Mouse (Mus musculus) limb, embryonic 13.5 days (tissue): ENCODE results near the gene Trim5. TPM values are rescaled to one million over a fixed set of nuclear protein-coding genes. Genes with fewer than 3 reads are reported as not detected.
"Not testable (repeated sequence)": the region's sequence is repeated elsewhere in the genome, so short reads cannot be mapped to it uniquely, and the experiment has no call there.

Experiments used
- ATAC-seq: fragments of 200-750 bp; cut with Nextera tagmentation; 2 replicates; pipeline ENCODE4 v1.8.0; 2017; ENCODE audit warnings: low read depth, moderate number of reproducible peaks, moderate TSS enrichment; ENCODE audit not compliant: low FRiP score
- H3K27ac ChIP-seq: fragments of 300-500 bp; sonication (generic); 2 replicates; pipeline ENCODE4 v1.5.1; 2015; ENCODE audit warnings: inconsistent platforms, mild to moderate bottlenecking, moderate library complexity
- H3K27me3 ChIP-seq: fragments of 300-500 bp; sonication (generic); 2 replicates; pipeline ENCODE4 v1.6.1; 2015; ENCODE audit warnings: mild to moderate bottlenecking, inconsistent platforms
- H3K36me3 ChIP-seq: fragments of 300-500 bp; sonication (generic); 2 replicates; pipeline ENCODE4 v1.6.1; 2015; ENCODE audit warnings: inconsistent platforms, mild to moderate bottlenecking, moderate library complexity
- H3K4me1 ChIP-seq: fragments of 300-500 bp; sonication (generic); 2 replicates; pipeline ENCODE4 v1.6.1; 2015; ENCODE audit warnings: inconsistent platforms
- H3K4me2 ChIP-seq: fragments of 300-500 bp; sonication (generic); replicated peaks from 2 replicates; pipeline ENCODE4 v1.6.1; 2015; ENCODE audit warnings: inconsistent platforms, mild to moderate bottlenecking, moderate library complexity
- H3K4me3 ChIP-seq: fragments of 300-500 bp; sonication (generic); 2 replicates; pipeline ENCODE4 v1.5.1; 2015; ENCODE audit warnings: moderate library complexity, mild to moderate bottlenecking, inconsistent platforms
- H3K9ac ChIP-seq: fragments of 300-500 bp; sonication (generic); 2 replicates; pipeline ENCODE4 v1.6.1; 2015; ENCODE audit warnings: mild to moderate bottlenecking, inconsistent platforms
- H3K9me3 ChIP-seq: fragments of 300-500 bp; sonication (generic); 2 replicates; pipeline ENCODE4 v1.6.1; 2016; ENCODE audit warnings: inconsistent platforms
- WGBS: fragments of 180-500 bp; shearing (Covaris S2); methylation state at CpG from one replicate; pipeline ENCODE4 v1.1.7; 2015; 5-methylcytosine and 5-hydroxymethylcytosine counted together
- polyA plus RNA-seq: library from polyadenylated mRNA; unstranded; fragments of >200 nt; fragmentation: Nextera tagmentation; extraction: Ambion mirVana; gene quantifications from 2 replicates; pipeline ENCODE4 v1.2.1, GENCODE M21; 2015

The Trim5 gene
- 0.10 and 0.41 TPM in 2 replicates for polyA plus RNA-seq

DNA sequence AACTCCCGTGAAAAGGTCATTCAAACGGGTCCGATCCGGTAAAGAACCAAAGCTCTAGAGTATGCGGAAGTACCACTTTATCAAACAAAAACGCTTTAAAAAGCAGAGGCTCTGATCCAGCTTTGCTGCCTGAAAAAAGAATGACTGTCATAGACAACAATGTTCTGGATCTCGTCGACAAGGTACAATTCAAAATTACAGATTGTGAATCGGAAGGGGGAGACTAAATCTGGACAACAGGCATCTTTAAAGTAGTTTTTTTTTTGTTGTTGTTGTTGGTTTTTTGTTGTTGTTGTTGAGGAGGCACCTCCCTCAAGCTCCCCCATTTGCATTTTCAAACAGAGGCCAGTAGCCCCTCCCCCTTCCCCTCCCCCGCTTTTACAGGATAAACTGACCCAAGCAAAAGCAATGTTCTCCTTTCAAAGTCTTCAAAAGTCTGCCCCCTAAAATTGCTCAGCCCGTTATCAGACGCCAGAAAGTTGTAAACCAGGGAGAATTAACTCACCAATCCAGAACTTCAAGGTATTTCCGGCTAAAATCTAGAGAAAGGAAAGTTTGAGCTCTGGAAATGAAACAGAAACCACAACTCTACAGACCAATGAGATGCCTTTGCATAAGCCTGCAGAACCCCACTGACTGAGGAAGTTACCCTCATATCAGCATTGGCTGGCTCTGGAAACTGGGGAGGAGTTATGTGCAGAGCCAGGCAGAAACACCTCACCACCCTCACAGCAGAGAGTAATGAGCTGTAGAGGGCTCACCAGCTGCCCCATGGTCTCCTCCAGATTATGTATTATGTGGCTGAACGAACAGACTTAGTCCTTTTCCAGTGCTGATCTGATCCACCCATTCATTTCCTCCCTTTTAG lies at the start of gene Trim5:
Gene Trim5, minus strand, starts transcription at position 519 of the 868 bp plus-strand sequence.
- not testable (repeated sequence) for H3K27me3 ChIP-seq, H3K9me3 ChIP-seq, H3K9ac ChIP-seq, H3K27ac ChIP-seq, H3K36me3 ChIP-seq, H3K4me1 ChIP-seq
- peak within 1 kb of the TSS; percentile 28 for H3K4me2 ChIP-seq
- 0 out of 2 replicates have a peak within 1 kb of the TSS, but pooled peaks have one; percentile 11 for H3K4me3 ChIP-seq
- WGBS: 42% methylated on average over 14 of the region's 14 CpGs
- peak; percentile 61; the same call in 1 of the 2 replicates for ATAC-seq

- not testable (repeated sequence) for H3K9me3 ChIP-seq, H3K9ac ChIP-seq, H3K27me3 ChIP-seq, H3K27ac ChIP-seq, H3K4me2 ChIP-seq, H3K36me3 ChIP-seq, ATAC-seq, H3K4me3 ChIP-seq, H3K4me1 ChIP-seq
- 79% methylated on average over 3 of the region's 3 CpGs for WGBS
Observed at GRCm38 (mm10) chr7:104335547-104335946, 47.7 kb upstream of the Trim5 start.

DNA sequence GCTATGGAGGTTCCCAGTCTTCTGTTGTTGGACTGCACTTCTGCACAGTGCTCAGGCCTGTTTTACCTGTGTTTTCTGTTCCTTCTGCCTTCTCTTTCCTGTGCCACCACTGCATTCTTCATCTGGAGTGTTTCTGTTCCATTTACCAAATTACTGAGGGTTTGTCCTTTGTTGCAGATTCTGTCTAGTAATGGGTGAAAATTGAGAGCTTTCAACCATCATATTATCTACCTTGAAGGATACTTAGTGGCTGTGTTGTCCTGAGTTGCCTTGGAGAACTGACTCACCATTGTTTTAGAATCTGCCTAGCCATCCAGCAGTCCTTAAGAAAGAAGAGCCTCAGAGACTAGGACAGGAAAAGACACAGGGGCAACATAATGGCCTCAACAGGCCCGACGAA lies 41.3 kb upstream of the Trim5 start, which contains the start of gene Trim34b:
Gene Trim34b, plus strand, starts transcription at position 301 of the 400 bp plus-strand sequence.
- H3K4me2 ChIP-seq, H3K27ac ChIP-seq, H3K9ac ChIP-seq, H3K9me3 ChIP-seq, H3K27me3 ChIP-seq, ATAC-seq, H3K36me3 ChIP-seq, H3K4me3 ChIP-seq, H3K4me1 ChIP-seq: not testable (repeated sequence)
- WGBS: 86% methylated on average over 2 of the region's 2 CpGs

- 74% methylated on average over 9 of the region's 9 CpGs for WGBS
- H3K9ac ChIP-seq: no peak overlapping the region
- no peaks in the 10 kb centered on the region for H3K36me3 ChIP-seq
- no peak for ATAC-seq
- no peak overlapping the region for H3K4me3 ChIP-seq
- H3K4me1 ChIP-seq: no peaks in the 10 kb centered on the region
- H3K9me3 ChIP-seq: no peaks in the 10 kb centered on the region
- no peaks in the 10 kb centered on the region for H3K27me3 ChIP-seq
- no peak overlapping the region for H3K27ac ChIP-seq
- H3K4me2 ChIP-seq: no peak overlapping the region
Observed at GRCm38 (mm10) chr7:104322028-104322427, 34.1 kb upstream of the Trim5 start.

GRCm38 (mm10) chr7:104315369-104316080 lies 27.6 kb upstream of the Trim5 start, which contains the start of gene Trim12a:
Gene Trim12a, minus strand, starts transcription at chr7:104315466.
- not testable (repeated sequence) for H3K9me3 ChIP-seq, H3K36me3 ChIP-seq, H3K27me3 ChIP-seq, H3K27ac ChIP-seq, H3K4me1 ChIP-seq
- Histone ChIP-seq H3K4me2 (peak within 1 kb of the TSS; percentile 60), H3K4me3 (peak within 1 kb of the TSS; percentile 46), H3K9ac (peak within 1 kb of the TSS; percentile 57)
- ATAC-seq: peak; percentile 92
- 29% methylated on average over 4 of the region's 4 CpGs for WGBS

DNA sequence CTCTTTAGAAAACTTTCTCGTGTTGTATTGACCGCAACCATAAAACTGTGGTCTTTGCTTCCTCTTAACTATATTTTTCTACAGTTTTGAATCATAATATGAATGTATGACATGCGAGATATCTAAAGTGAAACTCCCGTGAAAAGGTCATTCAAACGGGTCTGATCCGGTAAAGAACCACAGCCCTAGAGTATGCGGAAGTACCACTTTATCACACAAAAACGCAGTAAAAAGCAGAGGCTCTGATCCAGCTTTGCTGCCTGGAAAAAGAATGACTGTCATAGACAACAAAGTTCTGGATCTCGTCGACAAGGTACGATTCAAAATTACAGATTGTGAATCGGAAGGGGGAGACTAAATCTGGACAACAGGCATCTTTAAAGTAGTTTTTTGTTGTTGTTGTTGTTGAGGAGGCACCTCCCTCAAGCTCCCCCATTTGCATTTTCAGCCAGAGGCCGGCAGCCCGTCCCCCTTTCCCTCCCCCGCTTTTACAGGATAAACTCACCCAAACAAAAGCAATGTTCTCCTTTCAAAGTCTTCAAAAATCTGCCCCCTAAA lies 27.0 kb upstream of the Trim5 start:
- WGBS: 11% methylated on average over 15 of the region's 15 CpGs
- Histone ChIP-seq H3K9me3 (no peaks in the 10 kb centered on the region), H3K27ac (no peak overlapping the region; the same call in 1 of the 2 replicates), H3K9ac (peak overlapping the region; percentile 57), H3K4me3 (peak overlapping the region; percentile 46), H3K4me1 (no peaks in the 10 kb centered on the region), H3K36me3 (no peaks in the 10 kb centered on the region), H3K4me2 (peak overlapping the region; percentile 60), H3K27me3 (no peaks in the 10 kb centered on the region)
- 0 out of 2 replicates have a peak, but pooled peaks have one; percentile 59 for ATAC-seq

DNA sequence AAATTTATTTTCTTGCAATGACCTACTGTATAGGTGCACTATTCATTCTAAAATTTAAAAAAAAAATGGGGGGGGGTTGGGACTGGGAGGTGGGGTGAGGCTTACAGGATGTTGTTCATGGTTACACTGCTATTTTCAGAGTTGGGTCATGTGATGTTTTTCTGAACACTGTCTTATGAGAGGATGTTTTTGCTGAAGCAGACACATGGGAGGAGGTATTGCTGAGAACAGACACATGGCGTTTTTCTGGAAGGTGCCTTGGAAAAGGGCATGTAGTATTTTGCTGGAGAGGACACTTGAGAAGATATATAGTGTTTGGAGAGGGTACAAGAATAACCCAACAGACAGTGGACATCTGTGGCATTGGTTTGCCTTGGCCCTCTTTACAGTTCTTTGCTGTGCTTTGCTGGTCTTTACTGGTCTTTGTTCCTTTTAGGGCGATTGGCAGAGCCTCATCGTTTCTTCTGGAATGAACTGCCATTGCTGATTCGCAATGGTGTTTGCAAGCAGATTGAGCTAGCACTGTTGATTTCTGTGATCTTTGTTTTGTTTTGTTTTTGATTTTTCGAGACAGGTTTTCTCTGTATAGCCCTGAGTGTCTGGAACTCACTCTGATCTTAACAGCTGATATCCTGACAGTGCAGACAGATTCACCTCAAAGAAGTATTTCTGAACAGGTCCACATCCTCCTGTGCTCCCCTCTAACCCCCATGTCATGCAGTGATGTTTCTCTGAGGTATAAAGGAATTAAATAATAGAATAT lies 3.9 kb upstream of the Trim5 start:
- H3K27me3 ChIP-seq: no peaks in the 10 kb centered on the region
- no peaks in the 10 kb centered on the region for H3K9me3 ChIP-seq
- no peak overlapping the region for H3K4me3 ChIP-seq
- H3K9ac ChIP-seq: no peak overlapping the region
- H3K27ac ChIP-seq: no peak overlapping the region
- WGBS: 85% methylated on average over 5 of the region's 5 CpGs
- no peak overlapping the region for H3K4me2 ChIP-seq
- no peak for ATAC-seq
- H3K36me3 ChIP-seq: no peaks in the 10 kb centered on the region
- no peaks in the 10 kb centered on the region for H3K4me1 ChIP-seq

- H3K9me3 ChIP-seq: no peaks in the 10 kb centered on the region
- H3K36me3 ChIP-seq: no peaks in the 10 kb centered on the region
- WGBS: 85% methylated on average over 1 of the region's 1 CpGs
- no peaks in the 10 kb centered on the region for H3K4me1 ChIP-seq
- H3K4me3 ChIP-seq: no peak overlapping the region
- ATAC-seq: no peak
- H3K4me2 ChIP-seq: no peak overlapping the region
- H3K27me3 ChIP-seq: no peaks in the 10 kb centered on the region
- no peak overlapping the region for H3K9ac ChIP-seq
- no peak overlapping the region for H3K27ac ChIP-seq
Observed at GRCm38 (mm10) chr7:104290641-104291040, 2.7 kb upstream of the Trim5 start.

- H3K27ac ChIP-seq, H3K4me2 ChIP-seq, H3K4me1 ChIP-seq, H3K9me3 ChIP-seq, ATAC-seq, H3K27me3 ChIP-seq, H3K9ac ChIP-seq, H3K36me3 ChIP-seq, H3K4me3 ChIP-seq: not testable (repeated sequence)
- WGBS: 80% methylated on average over 3 of the region's 3 CpGs
Observed at GRCm38 (mm10) chr7:104279361-104279760, 8.5 kb downstream of the Trim5 start.

DNA sequence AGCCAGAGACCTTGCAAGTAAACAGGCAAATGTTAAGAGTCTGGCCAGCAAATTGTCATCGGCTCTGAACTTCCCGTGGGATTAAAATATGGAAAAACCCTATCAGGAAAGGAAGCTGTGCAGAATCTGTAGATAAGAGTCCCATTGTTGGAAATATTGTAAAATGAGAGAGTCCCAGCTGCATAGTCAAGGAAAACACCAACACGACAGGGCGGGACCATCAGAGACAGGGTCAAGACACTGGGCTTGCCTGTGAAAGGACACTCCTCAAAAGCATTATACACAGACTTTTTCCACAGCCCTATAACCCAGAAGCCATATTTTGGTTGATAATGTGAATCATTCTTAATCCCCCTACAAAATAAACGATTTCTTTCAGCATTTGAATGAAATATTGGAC lies 22.6 kb downstream of the Trim5 start:
- WGBS: 76% methylated on average over 5 of the region's 5 CpGs
- not testable (repeated sequence) for H3K4me1 ChIP-seq, H3K4me3 ChIP-seq, H3K27me3 ChIP-seq, H3K4me2 ChIP-seq, H3K9me3 ChIP-seq, H3K36me3 ChIP-seq, ATAC-seq, H3K27ac ChIP-seq, H3K9ac ChIP-seq

- H3K4me3 ChIP-seq, H3K4me2 ChIP-seq, ATAC-seq, H3K27me3 ChIP-seq, H3K27ac ChIP-seq, H3K9me3 ChIP-seq, H3K36me3 ChIP-seq, H3K4me1 ChIP-seq, H3K9ac ChIP-seq: not testable (repeated sequence)
- WGBS: 77% methylated on average over 4 of the region's 4 CpGs
Observed at GRCm38 (mm10) chr7:104260380-104260779, 27.5 kb downstream of the Trim5 start.
